Mouse (Mus musculus) hindbrain, embryonic 15.5 days (tissue): ENCODE data around the gene Ranbp17. TPM values are rescaled to one million over a fixed set of nuclear protein-coding genes. Genes with fewer than 3 reads are reported as not detected.
"Not testable (repeated sequence)": the region's sequence is repeated elsewhere in the genome, so short reads cannot be mapped to it uniquely, and the experiment has no call there.

Source experiments
- ATAC-seq: fragments of 200-750 bp; cut with Nextera tagmentation; 2 replicates; pipeline ENCODE4 v1.8.0; 2017; ENCODE audit warnings: low read depth, moderate number of reproducible peaks, moderate TSS enrichment; ENCODE audit not compliant: low FRiP score
- H3K27ac ChIP-seq: fragments of 300-500 bp; sonication (generic); replicated peaks from 2 replicates; pipeline ENCODE4 v1.5.1; 2015; ENCODE audit warnings: mild to moderate bottlenecking, inconsistent platforms
- H3K27me3 ChIP-seq: fragments of 300-500 bp; sonication (generic); 2 replicates; pipeline ENCODE4 v1.6.1; 2015; ENCODE audit warnings: control low read depth, inconsistent platforms
- H3K36me3 ChIP-seq: fragments of 300-500 bp; sonication (generic); 2 replicates; pipeline ENCODE4 v1.6.1; 2015; ENCODE audit warnings: control low read depth, inconsistent platforms
- H3K4me1 ChIP-seq: fragments of 300-500 bp; sonication (generic); replicated peaks from 2 replicates; pipeline ENCODE4 v1.6.1; 2015; ENCODE audit warnings: control low read depth, inconsistent platforms
- H3K4me2 ChIP-seq: fragments of 300-500 bp; sonication (generic); 2 replicates; pipeline ENCODE4 v1.6.1; 2015; ENCODE audit warnings: moderate library complexity, mild to moderate bottlenecking, inconsistent platforms
- H3K4me3 ChIP-seq: fragments of 300-500 bp; sonication (generic); 2 replicates; pipeline ENCODE4 v1.5.1; 2015; ENCODE audit warnings: mild to moderate bottlenecking, inconsistent platforms
- H3K9ac ChIP-seq: fragments of 300-500 bp; sonication (generic); 2 replicates; pipeline ENCODE4 v1.6.1; 2015; ENCODE audit warnings: inconsistent platforms
- H3K9me3 ChIP-seq: fragments of 300-500 bp; sonication (generic); 2 replicates; pipeline ENCODE4 v1.6.1; 2016; ENCODE audit warnings: control low read depth, inconsistent platforms
- WGBS: fragments of 180-500 bp; shearing (Covaris S2); methylation state at CpG from one replicate; pipeline ENCODE4 v1.1.7; 2015; 5-methylcytosine and 5-hydroxymethylcytosine counted together
- polyA plus RNA-seq: library from polyadenylated mRNA; unstranded; fragments of >200 nt; fragmentation: Nextera tagmentation; extraction: Ambion mirVana; gene quantifications from 2 replicates; pipeline ENCODE4 v1.2.1, GENCODE M21; 2015

The Ranbp17 gene
- polyA plus RNA-seq, 1 experiment from 2014 or later: 7.8 TPM

- ATAC-seq: no peak
- no peak overlapping the region for H3K4me2 ChIP-seq
These were observed 4.1 kb downstream of the Ranbp17 start for GRCm38 (mm10) chr11:33509401-33509800.

GRCm38 (mm10) chr11:33485746-33486145 lies 27.8 kb downstream of the Ranbp17 start:
- H3K9me3 ChIP-seq: no peaks in the 10 kb centered on the region
- no peaks in the 10 kb centered on the region for H3K4me1 ChIP-seq
- H3K36me3 ChIP-seq: 0 out of 2 replicates have a peak, but pooled peaks cover 2% of the 10 kb centered on the region
- WGBS: 90% methylated on average over 4 of the region's 4 CpGs
- no peak overlapping the region for H3K9ac ChIP-seq
- no peak overlapping the region for H3K4me2 ChIP-seq
- no peak overlapping the region for H3K27ac ChIP-seq
- no peak for ATAC-seq
- no peak overlapping the region for H3K4me3 ChIP-seq
- H3K27me3 ChIP-seq: no peaks in the 10 kb centered on the region

More at GRCm38 (mm10) chr11:33509401-33509800, 4.1 kb downstream of the Ranbp17 start:
- Histone ChIP-seq H3K9ac (no peak overlapping the region), H3K36me3 (no peaks in the 10 kb centered on the region), H3K4me3 (no peak overlapping the region), H3K27me3 (no peaks in the 10 kb centered on the region), H3K27ac (no peak overlapping the region), H3K4me1 (peaks cover 9% of the 10 kb centered on the region; the same call in 1 of the 2 replicates), H3K9me3 (no peaks in the 10 kb centered on the region)

- H3K4me1 ChIP-seq: no peaks in the 10 kb centered on the region
- 86% methylated on average over 10 of the region's 10 CpGs for WGBS
These were observed 33.1 kb downstream of the Ranbp17 start for GRCm38 (mm10) chr11:33480410-33480809.

DNA sequence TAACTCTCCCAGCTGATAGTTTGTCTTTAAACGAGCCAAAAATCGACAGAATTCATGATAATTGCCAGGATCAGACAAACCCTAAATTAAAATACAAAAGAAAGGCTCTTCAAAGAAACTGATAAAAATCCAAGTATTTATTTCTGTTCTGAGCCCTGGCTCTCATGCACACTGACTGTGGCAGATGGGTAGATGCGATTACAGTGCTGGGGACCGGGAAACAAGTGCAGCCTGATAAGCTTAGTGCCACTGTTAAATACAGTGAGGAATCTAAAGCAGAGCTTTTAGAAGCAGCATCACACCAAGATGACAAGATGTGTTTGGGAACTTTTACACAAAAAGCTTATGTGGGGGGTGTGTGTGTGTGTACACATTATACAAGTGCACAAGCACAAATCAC lies 34.3 kb downstream of the Ranbp17 start:
- H3K4me2 ChIP-seq: no peak overlapping the region
- peaks cover 6% of the 10 kb centered on the region for H3K36me3 ChIP-seq
- no peaks in the 10 kb centered on the region for H3K4me1 ChIP-seq
- no peaks in the 10 kb centered on the region for H3K27me3 ChIP-seq
- H3K9me3 ChIP-seq: no peaks in the 10 kb centered on the region
- no peak overlapping the region for H3K4me3 ChIP-seq
- no peak overlapping the region for H3K9ac ChIP-seq
- WGBS: 87% methylated on average over 4 of the region's 4 CpGs
- ATAC-seq: no peak
- H3K27ac ChIP-seq: no peak overlapping the region

More at GRCm38 (mm10) chr11:33480410-33480809, 33.1 kb downstream of the Ranbp17 start:
- Histone ChIP-seq H3K4me3 (no peak overlapping the region), H3K27me3 (no peaks in the 10 kb centered on the region), H3K9me3 (no peaks in the 10 kb centered on the region), H3K9ac (no peak overlapping the region), H3K36me3 (0 out of 2 replicates have a peak, but pooled peaks cover 1% of the 10 kb centered on the region), H3K27ac (no peak overlapping the region), H3K4me2 (no peak overlapping the region)
- ATAC-seq: no peak

- no peaks in the 10 kb centered on the region for H3K4me1 ChIP-seq
- peaks cover 10% of the 10 kb centered on the region for H3K36me3 ChIP-seq
- H3K9ac ChIP-seq: no peak overlapping the region
- H3K4me2 ChIP-seq: no peak overlapping the region
- ATAC-seq: no peak
- 98% methylated on average over 2 of the region's 2 CpGs for WGBS
- H3K27ac ChIP-seq: no peak overlapping the region
- H3K27me3 ChIP-seq: no peaks in the 10 kb centered on the region
- H3K9me3 ChIP-seq: no peaks in the 10 kb centered on the region
- H3K4me3 ChIP-seq: no peak overlapping the region
These were observed 36.9 kb downstream of the Ranbp17 start for GRCm38 (mm10) chr11:33476634-33477033.

GRCm38 (mm10) chr11:33461172-33461571 lies 52.4 kb downstream of the Ranbp17 start:
- no peaks in the 10 kb centered on the region for H3K4me1 ChIP-seq

DNA sequence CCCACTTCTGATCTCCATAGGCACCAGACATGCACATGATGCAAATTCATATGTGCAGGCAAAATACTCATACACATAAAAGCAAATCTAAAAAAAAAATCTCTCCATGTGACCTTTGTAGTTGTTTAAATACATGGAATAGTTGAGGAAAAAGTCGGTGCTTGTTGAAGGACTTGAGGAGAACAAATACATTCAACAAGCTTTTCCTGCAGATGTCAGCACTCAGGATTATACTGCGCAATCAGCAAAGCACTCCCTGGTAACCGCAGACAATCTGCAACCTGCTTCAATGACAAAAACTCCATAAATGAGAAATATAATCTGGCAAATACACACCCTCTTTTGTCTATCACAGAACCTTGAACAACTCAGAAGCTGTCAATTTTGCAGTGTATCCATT lies 59.5 kb downstream of the Ranbp17 start:
- Histone ChIP-seq H3K9me3 (no peaks in the 10 kb centered on the region), H3K4me2 (no peak overlapping the region), H3K27ac (no peak overlapping the region), H3K9ac (no peak overlapping the region), H3K27me3 (no peaks in the 10 kb centered on the region), H3K4me1 (no peaks in the 10 kb centered on the region), H3K36me3 (no peaks in the 10 kb centered on the region), H3K4me3 (no peak overlapping the region)
- ATAC-seq: no peak
- WGBS: 90% methylated on average over 3 of the region's 3 CpGs

More at GRCm38 (mm10) chr11:33461172-33461571, 52.4 kb downstream of the Ranbp17 start:
- Histone ChIP-seq H3K4me2 (no peak overlapping the region), H3K9me3 (no peaks in the 10 kb centered on the region), H3K9ac (no peak overlapping the region), H3K4me3 (no peak overlapping the region), H3K27ac (no peak overlapping the region), H3K36me3 (no peaks in the 10 kb centered on the region), H3K27me3 (no peaks in the 10 kb centered on the region)
- WGBS: 62% methylated on average over 1 of the region's 1 CpGs
- ATAC-seq: no peak

- no peaks in the 10 kb centered on the region for H3K9me3 ChIP-seq
- H3K4me3 ChIP-seq: no peak overlapping the region
- no peaks in the 10 kb centered on the region for H3K4me1 ChIP-seq
- H3K27me3 ChIP-seq: no peaks in the 10 kb centered on the region
- ATAC-seq: no peak
- H3K4me2 ChIP-seq: no peak overlapping the region
- H3K36me3 ChIP-seq: no peaks in the 10 kb centered on the region
- H3K27ac ChIP-seq: no peak overlapping the region
- H3K9ac ChIP-seq: no peak overlapping the region
- 34% methylated on average over 5 of the region's 5 CpGs for WGBS
These were observed 79.7 kb downstream of the Ranbp17 start for GRCm38 (mm10) chr11:33433813-33434212.

- H3K4me1 ChIP-seq, H3K9ac ChIP-seq, H3K27ac ChIP-seq, H3K27me3 ChIP-seq, H3K4me2 ChIP-seq, ATAC-seq, H3K36me3 ChIP-seq, H3K9me3 ChIP-seq, H3K4me3 ChIP-seq: not testable (repeated sequence)
- WGBS: 96% methylated on average over 17 of the region's 17 CpGs
These were observed 85.3 kb downstream of the Ranbp17 start for GRCm38 (mm10) chr11:33428238-33428637.

DNA sequence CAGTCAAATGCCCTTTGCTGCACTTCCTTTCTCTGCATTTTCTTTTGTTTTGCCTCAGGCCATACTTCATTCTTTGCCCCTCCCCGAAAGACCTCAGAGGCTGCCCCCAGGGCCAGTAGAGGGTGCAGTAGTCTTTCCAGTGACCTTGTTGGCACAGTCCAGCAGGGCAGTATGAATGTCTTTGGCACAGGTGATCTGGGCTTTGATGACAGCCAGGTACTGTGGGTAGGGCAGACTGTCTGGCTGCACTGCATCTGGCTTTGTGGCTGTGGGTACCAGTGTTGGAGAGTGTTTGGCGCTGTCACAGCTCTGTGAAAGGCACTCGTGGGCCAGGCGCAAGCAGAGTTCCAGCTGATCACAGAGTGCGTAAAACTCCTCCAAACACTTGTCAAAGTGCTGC lies 85.8 kb downstream of the Ranbp17 start:
- WGBS: 87% methylated on average over 5 of the region's 5 CpGs
- not testable (repeated sequence) for H3K27me3 ChIP-seq, H3K9me3 ChIP-seq, H3K4me1 ChIP-seq, H3K27ac ChIP-seq, H3K4me2 ChIP-seq, ATAC-seq, H3K4me3 ChIP-seq, H3K36me3 ChIP-seq, H3K9ac ChIP-seq

GRCm38 (mm10) chr11:33422226-33422625 lies 91.3 kb downstream of the Ranbp17 start:
- 82% methylated on average over 3 of the region's 3 CpGs for WGBS
- H3K4me3 ChIP-seq: no peak overlapping the region
- no peak overlapping the region for H3K27ac ChIP-seq
- H3K27me3 ChIP-seq: no peaks in the 10 kb centered on the region
- H3K4me2 ChIP-seq: no peak overlapping the region
- no peaks in the 10 kb centered on the region for H3K4me1 ChIP-seq
- ATAC-seq: no peak
- no peaks in the 10 kb centered on the region for H3K36me3 ChIP-seq
- H3K9me3 ChIP-seq: no peaks in the 10 kb centered on the region
- H3K9ac ChIP-seq: no peak overlapping the region

DNA sequence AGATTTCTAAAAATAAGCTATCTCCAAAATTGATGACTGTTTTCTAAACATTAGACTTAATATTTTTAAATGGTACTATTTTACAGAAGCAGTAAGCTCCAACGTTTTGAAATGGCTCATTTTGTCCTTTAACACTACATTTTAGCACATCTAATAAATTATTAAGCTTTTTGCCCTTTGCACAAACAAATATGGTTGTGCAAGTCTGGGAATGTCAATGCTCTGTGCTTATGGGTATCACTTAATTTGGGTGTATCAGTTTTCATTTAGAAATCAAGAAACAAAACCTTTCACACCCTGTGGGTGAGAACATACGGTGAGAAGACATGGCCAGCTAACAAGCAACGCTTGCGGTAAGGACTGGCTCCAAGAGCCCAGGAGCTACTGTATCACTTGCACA lies 108.9 kb downstream of the Ranbp17 start:
- Histone ChIP-seq H3K9ac (no peak overlapping the region), H3K4me1 (peaks cover under 1% of the 10 kb centered on the region; the same call in 1 of the 2 replicates), H3K27me3 (no peaks in the 10 kb centered on the region), H3K27ac (no peak overlapping the region), H3K4me2 (no peak overlapping the region), H3K36me3 (no peaks in the 10 kb centered on the region), H3K9me3 (no peaks in the 10 kb centered on the region), H3K4me3 (no peak overlapping the region)
- ATAC-seq: no peak
- 91% methylated on average over 4 of the region's 4 CpGs for WGBS

- H3K4me2 ChIP-seq: no peak overlapping the region
- H3K27me3 ChIP-seq: no peaks in the 10 kb centered on the region
- peaks cover 7% of the 10 kb centered on the region; the same call in 1 of the 2 replicates for H3K4me1 ChIP-seq
- no peak overlapping the region for H3K9ac ChIP-seq
- H3K4me3 ChIP-seq: no peak overlapping the region
- WGBS: 43% methylated on average over 1 of the region's 1 CpGs
- H3K36me3 ChIP-seq: no peaks in the 10 kb centered on the region
- H3K27ac ChIP-seq: no peak overlapping the region; the same call in 1 of the 2 replicates
- no peak for ATAC-seq
- H3K9me3 ChIP-seq: no peaks in the 10 kb centered on the region
These were observed 114.2 kb downstream of the Ranbp17 start for GRCm38 (mm10) chr11:33399346-33399745.
